ENCODE assay signal across 20 mouse cellular contexts in the genomic region with DNA sequence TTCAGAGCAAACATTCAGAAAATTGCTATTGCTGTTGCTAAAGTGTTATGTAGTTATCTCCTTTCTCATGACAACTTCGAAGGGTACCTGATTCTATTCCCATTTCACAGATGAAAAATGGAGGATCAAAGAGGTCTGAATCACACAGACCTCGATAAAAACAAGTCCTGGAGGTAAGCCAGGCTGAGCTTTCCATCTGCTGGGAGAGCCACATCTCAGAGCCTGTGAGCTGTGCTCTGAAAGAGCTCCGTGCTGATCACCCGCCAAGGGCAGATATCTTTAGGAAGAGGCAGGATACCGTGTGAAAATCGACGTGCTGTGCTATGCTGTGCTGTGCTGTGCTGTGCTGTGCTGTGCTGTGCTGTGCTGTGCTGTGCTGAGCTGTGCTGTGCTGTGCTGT. TPM values are rescaled to one million over a fixed set of nuclear protein-coding genes. Genes with fewer than 3 reads are reported as not detected.
"Had no signal": no experiment of that assay in that cellular context is flagged by ENCODE, and none has a peak within 500 bp of the region (broad histone marks: within the 10 kb centered on the region; RNA-seq: fewer than 3 reads in every experiment).

No protein-coding gene starts in this region.

- H3K27ac ChIP-seq: lung, embryonic 15.5 days; midbrain, embryonic 10.5 days; midbrain, embryonic 12.5 days; neural tube, embryonic 13.5 days; stomach, postnatal 0 days had no signal

- ATAC-seq: lung, postnatal 0 days; midbrain, embryonic 16.5 days had no signal

- H3K4me3 ChIP-seq: lung, embryonic 15.5 days; midbrain, embryonic 10.5 days; midbrain, embryonic 12.5 days; myocyte; neural tube, embryonic 13.5 days; stomach, embryonic 15.5 days had no signal

- H3K4me2 ChIP-seq: lung, embryonic 15.5 days; midbrain, embryonic 12.5 days; neural tube, embryonic 13.5 days had no signal

- H3K36me3 ChIP-seq: lung, embryonic 15.5 days; midbrain, embryonic 10.5 days; midbrain, embryonic 12.5 days; neural tube, embryonic 13.5 days; stomach, embryonic 15.5 days had no signal

- DNase-seq: lung, adult 18-20 months; lung, postnatal 14 days; lung, postnatal 36 days; midbrain, embryonic 14.5 days; right cerebral cortex, postnatal 14 days; thymus, adult 2 months; thymus, postnatal 25 days; thymus, postnatal 4 days had no signal

- H3K9ac ChIP-seq: lung, embryonic 15.5 days; midbrain, embryonic 12.5 days; neural tube, embryonic 13.5 days; stomach, embryonic 15.5 days had no signal

- H3K9me3 ChIP-seq: lung, embryonic 15.5 days; midbrain, embryonic 10.5 days; midbrain, embryonic 12.5 days; neural tube, embryonic 13.5 days; stomach, embryonic 15.5 days had no signal

RNA-seq across cellular contexts. Expression of a gene that starts 10.1 kb away (rescaled TPM):
- total RNA-seq: megakaryocyte, adult 5-6 weeks; megakaryocyte-erythroid progenitor cell, adult 5-6 weeks; neutrophil, adult 5-6 weeks had no signal
- polyA plus RNA-seq: lung, postnatal 0 days had no signal

RNA-seq across cellular contexts. Expression of a gene that starts 19.0 kb away (rescaled TPM):
- total RNA-seq: megakaryocyte-erythroid progenitor cell, adult 5-6 weeks had no signal

RNA-seq across cellular contexts. Expression of a gene that starts 46.0 kb away (rescaled TPM):
- total RNA-seq: megakaryocyte, adult 5-6 weeks; neutrophil, adult 5-6 weeks had no signal
